Mouse (Mus musculus): ENCODE data around the gene Map3k4. TPM values are rescaled to one million over a fixed set of nuclear protein-coding genes. Genes with fewer than 3 reads are reported as not detected.
"Not testable (repeated sequence)": the region's sequence is repeated elsewhere in the genome, so short reads cannot be mapped to it uniquely, and the experiment has no call there.

Gene Map3k4
- polyA plus RNA-seq, 1 experiment = 25.4 TPM

GRCm38 (mm10) chr17:12309493-12309892, 9.1 kb downstream of the Map3k4 start:
- TF ChIP-seq CTCF (IDR thresholded peaks at IDR 0.05; ENCODE audit: extremely low read depth, insufficient read depth, low read length) (no peak), POLR2A (IDR thresholded peaks at IDR 0.05; ENCODE audit: extremely low read depth, insufficient read depth, low read length) (no peak)
- Histone ChIP-seq H3K4me1 (ENCODE audit: control insufficient read depth, insufficient read depth, low read length) (no peaks in the 10 kb centered on the region; the same call in 1 of the 2 replicates), H3K27ac (ENCODE audit: insufficient read depth, low read length) (no peak overlapping the region), H3K4me3 (ENCODE audit: insufficient read depth, low read length) (no peak overlapping the region)

- Histone ChIP-seq H3K4me1 (ENCODE audit: control insufficient read depth, insufficient read depth, low read length) (no peaks in the 10 kb centered on the region; the same call in 1 of the 2 replicates), H3K27ac (ENCODE audit: insufficient read depth, low read length) (no peak overlapping the region), H3K4me3 (ENCODE audit: insufficient read depth, low read length) (no peak overlapping the region)
- no peak for TF ChIP-seq POLR2A (IDR thresholded peaks at IDR 0.05; ENCODE audit: extremely low read depth, insufficient read depth, low read length)
- TF ChIP-seq CTCF (IDR thresholded peaks at IDR 0.05; ENCODE audit: extremely low read depth, insufficient read depth, low read length) = no peak
Observed at GRCm38 (mm10) chr17:12309059-12309458, 9.5 kb downstream of the Map3k4 start.

GRCm38 (mm10) chr17:12307251-12308135, 11.1 kb downstream of the Map3k4 start:
- no peak overlapping the region for H3K4me3 ChIP-seq (ENCODE audit: insufficient read depth, low read length)
- H3K27ac ChIP-seq (ENCODE audit: insufficient read depth, low read length) = no peak overlapping the region
- TF ChIP-seq CTCF (IDR thresholded peaks at IDR 0.05; ENCODE audit: extremely low read depth, insufficient read depth, low read length) = no peak
- no peak for TF ChIP-seq POLR2A (IDR thresholded peaks at IDR 0.05; ENCODE audit: extremely low read depth, insufficient read depth, low read length)
- H3K4me1 ChIP-seq (ENCODE audit: control insufficient read depth, insufficient read depth, low read length) = no peaks in the 10 kb centered on the region; the same call in 1 of the 2 replicates

GRCm38 (mm10) chr17:12304658-12305057, 13.9 kb downstream of the Map3k4 start:
- H3K4me1 ChIP-seq (ENCODE audit: control insufficient read depth, insufficient read depth, low read length) = no peaks in the 10 kb centered on the region; the same call in 1 of the 2 replicates
- H3K4me3 ChIP-seq (ENCODE audit: insufficient read depth, low read length) = no peak overlapping the region
- no peak overlapping the region for H3K27ac ChIP-seq (ENCODE audit: insufficient read depth, low read length)
- TF ChIP-seq CTCF (IDR thresholded peaks at IDR 0.05; ENCODE audit: extremely low read depth, insufficient read depth, low read length) (no peak), POLR2A (IDR thresholded peaks at IDR 0.05; ENCODE audit: extremely low read depth, insufficient read depth, low read length) (no peak)

- no peak overlapping the region for H3K4me3 ChIP-seq (ENCODE audit: insufficient read depth, low read length)
- H3K4me1 ChIP-seq (ENCODE audit: control insufficient read depth, insufficient read depth, low read length) = peaks cover 6% of the 10 kb centered on the region
- TF ChIP-seq POLR2A (IDR thresholded peaks at IDR 0.05; ENCODE audit: extremely low read depth, insufficient read depth, low read length) (no peak), CTCF (IDR thresholded peaks at IDR 0.05; ENCODE audit: extremely low read depth, insufficient read depth, low read length) (peak; percentile 75)
- H3K27ac ChIP-seq (ENCODE audit: insufficient read depth, low read length) = no peak overlapping the region
Observed at GRCm38 (mm10) chr17:12300896-12301706, 17.5 kb downstream of the Map3k4 start.

GRCm38 (mm10) chr17:12300127-12300675, 18.4 kb downstream of the Map3k4 start:
- Histone ChIP-seq H3K4me3 (ENCODE audit: insufficient read depth, low read length) (no peak overlapping the region), H3K4me1 (ENCODE audit: control insufficient read depth, insufficient read depth, low read length) (peaks cover 6% of the 10 kb centered on the region), H3K27ac (ENCODE audit: insufficient read depth, low read length) (no peak overlapping the region)
- TF ChIP-seq POLR2A (IDR thresholded peaks at IDR 0.05; ENCODE audit: extremely low read depth, insufficient read depth, low read length) (no peak), CTCF (IDR thresholded peaks at IDR 0.05; ENCODE audit: extremely low read depth, insufficient read depth, low read length) (no peak)

GRCm38 (mm10) chr17:12299371-12299770, 19.2 kb downstream of the Map3k4 start:
- Histone ChIP-seq H3K4me1 (ENCODE audit: control insufficient read depth, insufficient read depth, low read length) (peaks cover 6% of the 10 kb centered on the region), H3K27ac (ENCODE audit: insufficient read depth, low read length) (no peak overlapping the region), H3K4me3 (ENCODE audit: insufficient read depth, low read length) (no peak overlapping the region)
- TF ChIP-seq POLR2A (IDR thresholded peaks at IDR 0.05; ENCODE audit: extremely low read depth, insufficient read depth, low read length) (no peak), CTCF (IDR thresholded peaks at IDR 0.05; ENCODE audit: extremely low read depth, insufficient read depth, low read length) (no peak)

GRCm38 (mm10) chr17:12297978-12298377, 20.6 kb downstream of the Map3k4 start:
- Histone ChIP-seq H3K27ac (ENCODE audit: insufficient read depth, low read length) (no peak overlapping the region), H3K4me3 (ENCODE audit: insufficient read depth, low read length) (no peak overlapping the region), H3K4me1 (ENCODE audit: control insufficient read depth, insufficient read depth, low read length) (peaks cover 8% of the 10 kb centered on the region)
- TF ChIP-seq POLR2A (IDR thresholded peaks at IDR 0.05; ENCODE audit: extremely low read depth, insufficient read depth, low read length) (no peak), CTCF (IDR thresholded peaks at IDR 0.05; ENCODE audit: extremely low read depth, insufficient read depth, low read length) (no peak)

GRCm38 (mm10) chr17:12297292-12297691, 21.3 kb downstream of the Map3k4 start:
- TF ChIP-seq POLR2A (IDR thresholded peaks at IDR 0.05; ENCODE audit: extremely low read depth, insufficient read depth, low read length) (no peak), CTCF (IDR thresholded peaks at IDR 0.05; ENCODE audit: extremely low read depth, insufficient read depth, low read length) (no peak)
- no peak overlapping the region for H3K4me3 ChIP-seq (ENCODE audit: insufficient read depth, low read length)
- H3K27ac ChIP-seq (ENCODE audit: insufficient read depth, low read length) = no peak overlapping the region
- peaks cover 10% of the 10 kb centered on the region for H3K4me1 ChIP-seq (ENCODE audit: control insufficient read depth, insufficient read depth, low read length)

GRCm38 (mm10) chr17:12295926-12296325, 22.7 kb downstream of the Map3k4 start:
- not testable (repeated sequence) for H3K4me3 ChIP-seq (ENCODE audit: insufficient read depth, low read length); H3K27ac ChIP-seq (ENCODE audit: insufficient read depth, low read length)
- H3K4me1 ChIP-seq (ENCODE audit: control insufficient read depth, insufficient read depth, low read length) = peaks cover 16% of the 10 kb centered on the region
